Mouse (Mus musculus) central nervous system, embryonic 14 days (tissue): ENCODE results near the gene Zfp458. TPM values are rescaled to one million over a fixed set of nuclear protein-coding genes. Genes with fewer than 3 reads are reported as not detected.

ENCODE experiments used
- polyA plus RNA-seq: library from polyadenylated mRNA; depleted of rRNA; stranded (reverse); fragments of >200 nt; gene quantifications from 2 replicates; pipeline ENCODE4 v1.2.3, GENCODE M21; 2012; rRNA removed

Gene Zfp458
- 3.0 and 3.6 TPM in 2 replicates for polyA plus RNA-seq

GRCm38 (mm10) chr13:67278314-67278713, at the start of gene Zfp458:
Zfp458 (minus strand) TSS chr13:67278466.

GRCm38 (mm10) chr13:67305822-67306672, 27.8 kb upstream of the Zfp458 start, which contains the start of gene Zfp457:
Zfp457 (minus strand) TSS chr13:67306485.

Other genes with a start within 250 kb of the Zfp458 start
- 3.0 and 3.1 TPM in 2 replicates for gene Zfp712, start 217.3 kb downstream of the Zfp458 start, polyA plus RNA-seq
- gene Zfp708, start 180.5 kb downstream of the Zfp458 start, polyA plus RNA-seq: 5.6 and 6.2 TPM in 2 replicates
- gene Gm28557, start 169.9 kb downstream of the Zfp458 start, polyA plus RNA-seq: 2.7 TPM in 2 replicates
- 0.08 and 0.10 TPM in 2 replicates for gene Rslcan18, start 162.2 kb downstream of the Zfp458 start, polyA plus RNA-seq
- 2.8 TPM in 2 replicates for gene Zfp759, start 156.8 kb downstream of the Zfp458 start, polyA plus RNA-seq
- 5.2 and 5.4 TPM in 2 replicates for gene Rsl1, start 105.3 kb downstream of the Zfp458 start, polyA plus RNA-seq
- 1.3 and 1.4 TPM in 2 replicates for gene Zfp455, start 84.0 kb downstream of the Zfp458 start, polyA plus RNA-seq
- gene Zfp457, start 28.0 kb upstream of the Zfp458 start, polyA plus RNA-seq: 2.1 and 2.5 TPM in 2 replicates
- gene Zfp595, start 54.1 kb upstream of the Zfp458 start, polyA plus RNA-seq: 2.3 and 2.5 TPM in 2 replicates
- gene Gm28044, start 82.1 kb upstream of the Zfp458 start, polyA plus RNA-seq: not detected in 2 replicates
- gene Zfp953, start 82.1 kb upstream of the Zfp458 start, polyA plus RNA-seq: 0.59 and 0.71 TPM in 2 replicates
- gene Gm28041, start 97.3 kb upstream of the Zfp458 start, polyA plus RNA-seq: 0.18 TPM in 1 of 2 replicates, not detected in the other
- gene Zfp456, start 97.3 kb upstream of the Zfp458 start, polyA plus RNA-seq: 0.47 and 0.48 TPM in 2 replicates
- gene Zfp429, start 121.4 kb upstream of the Zfp458 start, polyA plus RNA-seq: 3.7 and 5.1 TPM in 2 replicates
- gene Zfp459, start 143.0 kb upstream of the Zfp458 start, polyA plus RNA-seq: 0.84 and 1.1 TPM in 2 replicates
- gene Zfp874a, start 173.2 kb upstream of the Zfp458 start, polyA plus RNA-seq: 2.9 and 3.1 TPM in 2 replicates
- 3.9 and 4.0 TPM in 2 replicates for gene Zfp874b, start 205.8 kb upstream of the Zfp458 start, polyA plus RNA-seq
- gene Zfp58, start 222.1 kb upstream of the Zfp458 start, polyA plus RNA-seq: 5.7 and 6.2 TPM in 2 replicates
- gene Gm26965, start 247.7 kb upstream of the Zfp458 start, polyA plus RNA-seq: 0.05 TPM in 1 of 2 replicates, not detected in the other
- 23.0 and 23.8 TPM in 2 replicates for gene Zfp87, start 247.7 kb upstream of the Zfp458 start, polyA plus RNA-seq